Mouse (Mus musculus) mouse embryonic stem cell (cell line): ENCODE data around the gene Pxylp1.

Experiments used
- in situ Hi-C, 2 experiments: fragments of 300-500 bp; cut with MboI; formaldehyde crosslinking; loops; 1 replicate in 1 of 2; 3 replicates in 1 of 2; pipeline ENCODE4 v1.14.3; 2019 to 2020; ENCODE audit warnings: low sequenced_read_pairs in 2 of 2, low pct_unique_long_range_greater_than_20kb in 1 of 2, mixed read lengths in 1 of 2; ENCODE audit not compliant: unreplicated experiment in 1 of 2

The Pxylp1 gene

GRCm38 (mm10) chr9:96792543-96792942, 99.9 kb downstream of the Pxylp1 start:
- in situ Hi-C loops = loop anchor here in 1 of 2 experiments (25.0 kb wide), 1 partner anchor 230 kb away; no protein-coding TSS in a partner anchor

- in situ Hi-C loops = loop anchor here in 1 of 2 experiments (25.0 kb wide), 1 partner anchor 228 kb away; no protein-coding TSS in a partner anchor
Observed at GRCm38 (mm10) chr9:96790389-96791007, 102.0 kb downstream of the Pxylp1 start.

- in situ Hi-C loops = loop anchor here in 1 of 2 experiments (25.0 kb wide), 1 partner anchor 228 kb away; no protein-coding TSS in a partner anchor
Observed at GRCm38 (mm10) chr9:96789906-96790305, 102.6 kb downstream of the Pxylp1 start.

DNA sequence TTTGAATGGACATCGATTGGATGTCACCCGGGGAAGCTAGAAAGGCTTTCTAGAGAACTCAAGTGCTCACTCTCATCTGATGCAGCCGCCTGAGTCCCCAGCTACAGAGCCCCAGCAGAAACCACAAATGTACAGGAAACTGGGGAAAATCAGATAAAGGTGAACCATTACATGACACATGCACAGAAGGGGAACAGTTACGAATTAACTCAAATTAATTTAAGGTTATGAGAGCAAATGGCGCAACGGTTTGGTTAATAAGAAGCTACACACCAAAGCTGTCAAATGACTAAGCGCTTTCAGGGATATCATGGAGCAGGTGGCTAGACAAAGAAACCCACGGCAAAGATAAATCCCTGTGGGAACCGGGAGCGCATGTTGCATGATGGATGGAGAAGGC, 104.7 kb downstream of the Pxylp1 start:
- in situ Hi-C loops = loop anchor here in 1 of 2 experiments (25.0 kb wide), 1 partner anchor 225 kb away; no protein-coding TSS in a partner anchor

DNA sequence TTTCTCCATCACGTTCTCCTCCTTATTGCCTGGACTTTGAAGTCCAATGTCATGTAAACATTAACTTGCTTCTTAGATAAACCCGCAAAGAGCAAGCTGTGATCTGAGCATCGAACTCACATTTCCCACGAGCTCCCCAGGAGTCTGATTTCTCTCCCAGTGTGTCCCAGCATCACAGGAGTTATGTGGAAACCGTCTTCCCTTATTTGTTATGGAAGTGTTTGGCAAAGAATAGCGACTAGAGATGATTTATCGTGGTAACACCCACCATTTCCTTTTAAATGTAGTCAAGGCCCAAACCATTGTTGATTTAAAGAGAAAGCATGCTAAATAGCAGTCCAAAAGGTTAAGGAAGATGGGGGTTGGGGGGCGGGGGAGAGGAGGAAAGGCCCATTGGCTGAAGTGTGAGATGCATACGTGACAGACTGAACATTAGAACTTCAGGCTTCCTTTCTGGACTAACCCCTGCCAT, 106.6 kb downstream of the Pxylp1 start:
- in situ Hi-C loops = loop anchor here in 1 of 2 experiments (25.0 kb wide), 1 partner anchor 224 kb away; no protein-coding TSS in a partner anchor

GRCm38 (mm10) chr9:96785187-96785586, 107.3 kb downstream of the Pxylp1 start:
- in situ Hi-C loops = loop anchor here in 1 of 2 experiments (25.0 kb wide), 1 partner anchor 223 kb away; no protein-coding TSS in a partner anchor

- in situ Hi-C loops = loop anchor here in 1 of 2 experiments (25.0 kb wide), 1 partner anchor 221 kb away; no protein-coding TSS in a partner anchor
Observed at GRCm38 (mm10) chr9:96783667-96784066, 108.8 kb downstream of the Pxylp1 start.

GRCm38 (mm10) chr9:96783258-96783657, 109.2 kb downstream of the Pxylp1 start:
- in situ Hi-C loops = loop anchor here in 1 of 2 experiments (25.0 kb wide), 1 partner anchor 221 kb away; no protein-coding TSS in a partner anchor

DNA sequence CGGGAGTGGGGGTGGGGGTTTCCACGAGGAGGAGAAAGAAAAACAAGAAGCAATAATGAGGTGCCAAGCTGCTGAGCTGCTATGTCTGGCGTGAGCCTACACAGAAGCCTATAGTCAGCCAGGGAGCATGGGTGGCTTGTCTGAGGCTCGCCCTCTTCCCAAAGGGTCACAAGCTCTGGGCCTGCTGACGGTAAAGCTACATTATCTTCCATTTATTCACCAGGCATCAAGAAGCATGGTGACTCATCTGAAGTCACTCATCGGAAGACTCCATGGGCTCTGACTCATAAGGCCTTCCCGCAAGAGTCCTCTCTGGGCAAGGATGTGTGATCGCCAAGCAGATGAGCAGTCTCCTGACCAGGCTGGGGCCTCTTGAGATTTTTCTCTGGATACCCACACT, 110.4 kb downstream of the Pxylp1 start:
- in situ Hi-C loops = loop anchor here in 1 of 2 experiments (25.0 kb wide), 1 partner anchor 220 kb away; no protein-coding TSS in a partner anchor
